Comparison of ENCODE assay signal across 28 mouse cellular contexts in the genomic region with DNA sequence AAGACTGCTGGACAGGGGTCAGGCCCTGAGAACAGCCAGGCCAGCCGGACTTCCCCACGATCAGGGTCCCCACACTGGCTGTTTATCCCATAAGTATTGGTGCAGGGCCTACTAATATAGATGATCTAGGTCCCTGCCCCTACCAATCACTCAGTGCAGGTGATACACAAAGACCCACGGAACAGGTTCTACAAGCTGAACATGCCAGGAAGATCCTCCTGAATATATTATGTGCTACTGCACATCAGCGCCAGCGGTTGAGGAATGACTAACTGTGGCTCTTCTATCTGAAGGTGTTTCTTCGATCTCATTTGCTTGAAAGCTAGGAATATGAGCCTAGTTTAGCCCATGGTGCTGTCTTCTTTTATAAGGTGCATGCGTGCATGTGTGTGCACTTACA. TPM values are rescaled to one million over a fixed set of nuclear protein-coding genes. Genes with fewer than 3 reads are reported as not detected.
DNase-seq lines count a peak whose midpoint lies in the region; ATAC-seq and TF ChIP-seq lines count a peak whose summit lies in the region.
"Had no signal": no experiment of that assay in that cellular context is flagged by ENCODE, and none has a peak within 500 bp of the region (broad histone marks: within the 10 kb centered on the region; RNA-seq: fewer than 3 reads in every experiment).

No protein-coding gene starts in this region.

- TF ChIP-seq POLR2A in embryonic fibroblast, embryonic 13.5 days (IDR thresholded peaks at IDR 0.05; ENCODE audit: low read depth, low read length): no peak

- H3K4me3 ChIP-seq in heart, embryonic 13.5 days: no peak overlapping the region
- H3K4me3 ChIP-seq in heart, embryonic 12.5 days: no peak overlapping the region
- H3K4me3 ChIP-seq in lung, postnatal 0 days (ENCODE audit: low read depth, low read length): no peak overlapping the region
- H3K4me3 ChIP-seq in embryonic fibroblast, embryonic 13.5 days (ENCODE audit: insufficient read depth, low read length): no peak overlapping the region
- H3K4me3 ChIP-seq in stomach, postnatal 0 days (ENCODE audit: low read depth, low read length): no peak overlapping the region
- H3K4me3 ChIP-seq: embryonic facial prominence, embryonic 13.5 days; heart, embryonic 10.5 days; hindbrain, embryonic 13.5 days; midbrain, embryonic 15.5 days had no signal

- no peaks in the 10 kb centered on the region for H3K9me3 ChIP-seq in heart, embryonic 13.5 days
- no peaks in the 10 kb centered on the region; the same call in 1 of the 2 replicates for H3K9me3 ChIP-seq in heart, embryonic 12.5 days (replicated peaks)
- no peaks in the 10 kb centered on the region for H3K9me3 ChIP-seq in lung, postnatal 0 days (ENCODE audit: low read length)
- no peaks in the 10 kb centered on the region for H3K9me3 ChIP-seq in stomach, postnatal 0 days (ENCODE audit: control insufficient read depth, low read length)
- H3K9me3 ChIP-seq: embryonic facial prominence, embryonic 13.5 days; heart, embryonic 10.5 days; hindbrain, embryonic 13.5 days; midbrain, embryonic 15.5 days had no signal

- H3K27ac ChIP-seq in heart, embryonic 13.5 days (replicated peaks): 0 out of 2 replicates have a peak overlapping the region, but pooled peaks have one; percentile 3
- no peak overlapping the region for H3K27ac ChIP-seq in heart, embryonic 12.5 days (ENCODE audit: poor library complexity, severe bottlenecking)
- H3K27ac ChIP-seq in lung, postnatal 0 days (ENCODE audit: low read length): peak overlapping the region; percentile 59
- peak overlapping the region; percentile 4; the same call in 1 of the 2 replicates for H3K27ac ChIP-seq in embryonic fibroblast, embryonic 13.5 days (ENCODE audit: insufficient read depth, low read length)
- H3K27ac ChIP-seq in stomach, postnatal 0 days (replicated peaks): peak overlapping the region; percentile 49; the same call in 1 of the 2 replicates
- H3K27ac ChIP-seq: embryonic facial prominence, embryonic 13.5 days; heart, embryonic 10.5 days; hindbrain, embryonic 13.5 days; kidney, postnatal 0 days; midbrain, embryonic 15.5 days had no signal

- peaks cover 34% of the 10 kb centered on the region for H3K4me1 ChIP-seq in heart, embryonic 13.5 days
- peaks cover 31% of the 10 kb centered on the region for H3K4me1 ChIP-seq in heart, embryonic 12.5 days (replicated peaks)
- no peaks in the 10 kb centered on the region for H3K4me1 ChIP-seq in lung, postnatal 0 days (ENCODE audit: insufficient read depth, low read depth, low read length)
- H3K4me1 ChIP-seq in embryonic fibroblast, embryonic 13.5 days (ENCODE audit: control insufficient read depth, insufficient read depth, low read length): no peaks in the 10 kb centered on the region
- no peaks in the 10 kb centered on the region for H3K4me1 ChIP-seq in stomach, postnatal 0 days (replicated peaks; ENCODE audit: control insufficient read depth, insufficient read depth)
- H3K4me1 ChIP-seq: midbrain, embryonic 15.5 days had no signal

- WGBS in heart, embryonic 13.5 days: 81% methylated on average over 7 of the region's 7 CpGs
- WGBS in heart, embryonic 12.5 days: 83% methylated on average over 7 of the region's 7 CpGs
- 63% methylated on average over 7 of the region's 7 CpGs for WGBS in lung, postnatal 0 days
- 65% methylated on average over 7 of the region's 7 CpGs for WGBS in stomach, postnatal 0 days

- ATAC-seq in heart, embryonic 13.5 days (ENCODE audit: extremely low read depth, insufficient number of reproducible peaks, low FRiP score, low TSS enrichment): no peak
- ATAC-seq in heart, embryonic 12.5 days (ENCODE audit: insufficient number of reproducible peaks, low FRiP score): no peak
- no peak for ATAC-seq in lung, postnatal 0 days
- ATAC-seq in stomach, postnatal 0 days (ENCODE audit: low FRiP score, low TSS enrichment): no peak
- ATAC-seq: forebrain, embryonic 14.5 days; intestine, embryonic 16.5 days; midbrain, embryonic 15.5 days had no signal

- no peak overlapping the region for H3K9ac ChIP-seq in heart, embryonic 13.5 days
- H3K9ac ChIP-seq in heart, embryonic 12.5 days: no peak overlapping the region
- H3K9ac ChIP-seq in lung, postnatal 0 days (replicated peaks; ENCODE audit: low read depth): no peak overlapping the region
- H3K9ac ChIP-seq in stomach, postnatal 0 days (ENCODE audit: low read length): no peak overlapping the region
- H3K9ac ChIP-seq: embryonic facial prominence, embryonic 13.5 days; hindbrain, embryonic 13.5 days; midbrain, embryonic 15.5 days had no signal

- no peak overlapping the region for H3K4me2 ChIP-seq in heart, embryonic 13.5 days
- no peak overlapping the region for H3K4me2 ChIP-seq in heart, embryonic 12.5 days
- H3K4me2 ChIP-seq in lung, postnatal 0 days (replicated peaks; ENCODE audit: low read depth, low read length): no peak overlapping the region
- H3K4me2 ChIP-seq in stomach, postnatal 0 days (replicated peaks; ENCODE audit: low read depth): no peak overlapping the region
- H3K4me2 ChIP-seq: hindbrain, embryonic 13.5 days; liver, embryonic 11.5 days; midbrain, embryonic 15.5 days had no signal

- DNase-seq in lung, postnatal 0 days (ENCODE audit: low spot score): no peak
- no peak for DNase-seq in lung, postnatal 36 days
- no peak for DNase-seq in stomach, postnatal 0 days (ENCODE audit: low spot score)
- DNase-seq in yolk sac, embryonic 10.5 days (ENCODE audit: low spot score): no peak
- no peak for DNase-seq in thymus, postnatal 25 days
- DNase-seq: adrenal gland, postnatal 36 days; cerebellum, adult 2 months; cerebellum, postnatal 14 days; gastrocnemius, postnatal 14 days; heart, adult 11 months; heart, postnatal 4 days; kidney, adult 8-10 months; layer of hippocampus, postnatal 36 days; right cerebral cortex, postnatal 25 days; spleen, adult 18-20 months; thymus, adult 18-20 months; thymus, postnatal 36 days had no signal

- no peak for TF ChIP-seq CTCF in lung, postnatal 0 days (IDR thresholded peaks at IDR 0.05)
- no peak for TF ChIP-seq CTCF in embryonic fibroblast, embryonic 13.5 days (IDR thresholded peaks at IDR 0.05; ENCODE audit: borderline replicate concordance, insufficient read depth, low read length)
- no peak for TF ChIP-seq CTCF in stomach, postnatal 0 days (IDR thresholded peaks at IDR 0.05; ENCODE audit: low read depth)

- no peaks in the 10 kb centered on the region for H3K36me3 ChIP-seq in heart, embryonic 13.5 days
- H3K36me3 ChIP-seq in heart, embryonic 12.5 days: no peaks in the 10 kb centered on the region
- H3K36me3 ChIP-seq in lung, postnatal 0 days (ENCODE audit: insufficient read depth, low read length): no peaks in the 10 kb centered on the region
- H3K36me3 ChIP-seq in stomach, postnatal 0 days (ENCODE audit: control insufficient read depth, insufficient read depth, low read length): no peaks in the 10 kb centered on the region
- H3K36me3 ChIP-seq: embryonic facial prominence, embryonic 13.5 days; heart, embryonic 10.5 days; hindbrain, embryonic 13.5 days; midbrain, embryonic 15.5 days had no signal

- 0 out of 2 replicates have a peak, but pooled peaks cover 3% of the 10 kb centered on the region for H3K27me3 ChIP-seq in heart, embryonic 13.5 days (replicated peaks)
- no peaks in the 10 kb centered on the region for H3K27me3 ChIP-seq in heart, embryonic 12.5 days (replicated peaks)
- no peaks in the 10 kb centered on the region for H3K27me3 ChIP-seq in lung, postnatal 0 days (replicated peaks; ENCODE audit: insufficient read depth, low read length)
- no peaks in the 10 kb centered on the region for H3K27me3 ChIP-seq in stomach, postnatal 0 days (ENCODE audit: control insufficient read depth, insufficient read depth, low read length)
- H3K27me3 ChIP-seq: embryonic facial prominence, embryonic 13.5 days; hindbrain, embryonic 13.5 days; midbrain, embryonic 15.5 days had no signal

- TF ChIP-seq EP300 in lung, postnatal 0 days (IDR thresholded peaks at IDR 0.05): no peak
- TF ChIP-seq EP300 in stomach, postnatal 0 days (optimal IDR thresholded peaks at IDR 0.05): no peak

RNA-seq across cellular contexts. Expression of a gene that starts 11.8 kb away (rescaled TPM):
- polyA plus RNA-seq in heart, embryonic 13.5 days (2015; fragmentation: Nextera tagmentation; extraction: Ambion mirVana): 2.6 and 2.7 TPM in 2 replicates
- 2.1 and 2.2 TPM in 2 replicates for polyA plus RNA-seq in heart, embryonic 12.5 days (2016; fragmentation: Nextera tagmentation; extraction: Ambion mirVana)
- 1.6 TPM in 2 replicates for polyA plus RNA-seq in lung, postnatal 0 days (2015; fragmentation: Nextera tagmentation; extraction: Ambion mirVana)
- 2.0 and 2.3 TPM in 2 replicates for polyA plus RNA-seq in embryonic fibroblast, embryonic 13.5 days (2011; ENCODE audit: insufficient read length, low read depth, missing spikeins)
- 0.55 and 0.75 TPM in 2 replicates for polyA plus RNA-seq in stomach, postnatal 0 days (2015; fragmentation: Nextera tagmentation; extraction: Ambion mirVana)

RNA-seq across cellular contexts. Expression of a gene that starts 43.7 kb away (rescaled TPM):
- 1.1 and 1.9 TPM in 2 replicates for polyA plus RNA-seq in heart, embryonic 13.5 days (2015; fragmentation: Nextera tagmentation; extraction: Ambion mirVana)
- 1.2 and 1.7 TPM in 2 replicates for polyA plus RNA-seq in heart, embryonic 12.5 days (2016; fragmentation: Nextera tagmentation; extraction: Ambion mirVana)
- polyA plus RNA-seq in lung, postnatal 0 days (2015; fragmentation: Nextera tagmentation; extraction: Ambion mirVana): 0.23 and 0.60 TPM in 2 replicates
- 0.83 TPM in 1 of 2 replicates, not detected in the other for polyA plus RNA-seq in embryonic fibroblast, embryonic 13.5 days (2011; ENCODE audit: insufficient read length, low read depth, missing spikeins)
- 0.76 and 0.80 TPM in 2 replicates for polyA plus RNA-seq in stomach, postnatal 0 days (2015; fragmentation: Nextera tagmentation; extraction: Ambion mirVana)
